Mouse (Mus musculus) heart, adult 2 months (tissue): ENCODE data around the gene Lama1. TPM values are rescaled to one million over a fixed set of nuclear protein-coding genes. Genes with fewer than 3 reads are reported as not detected.

ENCODE experiments used
- DNase-seq, 2 experiments: peaks; one replicate each; pipeline ENCODE4 v3.0.0; 2021
- H3K27ac ChIP-seq: fragments of 200-600 bp; 2 replicates; pipeline ENCODE4 v1.8.1; 2022
- H3K27me3 ChIP-seq: fragments of 200-500 bp; 2 replicates; pipeline ENCODE4 v1.6.1; 2012; ENCODE audit warnings: mild to moderate bottlenecking, low read length, inconsistent platforms, mixed read lengths; ENCODE audit not compliant: control insufficient read depth, insufficient read depth
- H3K36me3 ChIP-seq: fragments of 200-500 bp; 2 replicates; pipeline ENCODE4 v1.6.1; 2012; ENCODE audit warnings: low read length, inconsistent platforms; ENCODE audit not compliant: control insufficient read depth, insufficient read depth
- H3K4me1 ChIP-seq: fragments of 200-500 bp; 2 replicates; pipeline ENCODE4 v1.6.1; 2011; ENCODE audit warnings: low read length; ENCODE audit not compliant: control insufficient read depth, insufficient read depth
- H3K4me3 ChIP-seq: fragments of 200-600 bp; 2 replicates; pipeline ENCODE4 v1.8.1; 2022
- H3K79me2 ChIP-seq: fragments of 200-500 bp; replicated peaks from 2 replicates; pipeline ENCODE4 v1.6.1; 2012; ENCODE audit warnings: mild to moderate bottlenecking, inconsistent platforms, low read length, moderate library complexity, mixed read lengths; ENCODE audit not compliant: control insufficient read depth, insufficient read depth
- H3K9ac ChIP-seq: fragments of 200-500 bp; 2 replicates; pipeline ENCODE4 v1.6.1; 2012; ENCODE audit warnings: low read depth, mild to moderate bottlenecking, control low read depth, inconsistent platforms, low read length, mixed read lengths
- CTCF ChIP-seq: fragments of 200-600 bp; IDR thresholded peaks from 2 replicates; pipeline ENCODE4 v1.8.1; 2022; ENCODE audit warnings: antibody characterized with exemption, mild to moderate bottlenecking, moderate library complexity
- EP300 ChIP-seq: fragments of 200-500 bp; IDR thresholded peaks from 2 replicates; pipeline ENCODE4 v1.6.1; 2011; ENCODE audit warnings: low read depth, low read length, control low read depth; ENCODE audit not compliant: insufficient read depth
- POLR2A ChIP-seq: fragments of 200-500 bp; IDR thresholded peaks from 2 replicates; pipeline ENCODE4 v1.6.1; 2011; ENCODE audit warnings: mild to moderate bottlenecking, low read depth, low read length, control low read depth; ENCODE audit not compliant: insufficient read depth
- WGBS: fragments of 180-500 bp; shearing (Covaris S2); methylation state at CpG from one replicate; pipeline ENCODE4 v1.1.7; 2018; 5-methylcytosine and 5-hydroxymethylcytosine counted together
- intact Hi-C: fragments of 180-260 bp; cut with DNase I; formaldehyde crosslinking; loops from one replicate; pipeline ENCODE4 v1.15.1; 2025
- polyA plus RNA-seq: library from polyadenylated mRNA; depleted of rRNA; stranded (reverse); fragments of >200 nt; gene quantifications from 2 replicates; pipeline ENCODE4 v1.2.3, GENCODE M21; 2012
- total RNA-seq, 2 experiments: library from RNA; stranded (reverse); gene quantifications; 2 replicates each; pipeline ENCODE4 v1.2.3; 2021

Lama1 gene
- total and polyA plus RNA-seq, 3 experiments, result 0.02 to 0.86 (median 0.64) TPM

DNA sequence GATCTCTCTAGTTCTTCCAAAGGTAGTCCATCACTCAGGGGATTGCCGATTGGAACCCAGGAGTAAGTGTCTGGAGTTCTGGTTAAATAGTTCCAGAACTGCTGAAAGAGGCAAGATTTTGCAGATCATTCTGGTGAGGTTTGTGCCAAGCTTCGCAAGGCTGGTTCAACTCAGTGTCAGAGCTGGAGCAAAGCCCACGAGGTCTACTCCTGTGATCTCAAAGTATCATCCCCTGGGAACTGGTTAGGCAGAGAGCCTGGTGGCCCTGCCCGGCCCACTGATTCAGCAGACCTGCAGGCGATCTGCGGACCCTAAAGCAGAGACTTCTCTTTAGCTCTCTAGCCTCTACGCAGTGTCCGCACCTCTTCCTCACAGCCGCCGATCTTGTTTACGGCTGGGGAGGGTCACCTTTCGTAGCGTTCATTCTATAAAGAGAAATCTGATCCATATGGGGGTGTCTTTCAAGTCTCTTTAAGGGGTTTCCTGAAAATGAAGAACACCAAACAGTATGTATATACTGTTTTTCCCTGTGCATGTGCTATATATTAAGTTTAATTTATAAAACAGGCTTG, 10.8 kb downstream of the Lama1 start:
- H3K27me3 ChIP-seq, result no peaks in the 10 kb centered on the region
- no peak overlapping the region for H3K4me3 ChIP-seq
- H3K36me3 ChIP-seq, result no peaks in the 10 kb centered on the region
- intact Hi-C loops, result no loop called here
- WGBS, result 77% methylated on average over 13 of the region's 13 CpGs
- DNase-seq, result no peak
- H3K79me2 ChIP-seq, result no peaks in the 10 kb centered on the region
- H3K9ac ChIP-seq, result no peak overlapping the region
- no peaks in the 10 kb centered on the region for H3K4me1 ChIP-seq
- no peak overlapping the region for H3K27ac ChIP-seq
- TF ChIP-seq EP300 (no peak), CTCF (no peak), POLR2A (no peak)

DNA sequence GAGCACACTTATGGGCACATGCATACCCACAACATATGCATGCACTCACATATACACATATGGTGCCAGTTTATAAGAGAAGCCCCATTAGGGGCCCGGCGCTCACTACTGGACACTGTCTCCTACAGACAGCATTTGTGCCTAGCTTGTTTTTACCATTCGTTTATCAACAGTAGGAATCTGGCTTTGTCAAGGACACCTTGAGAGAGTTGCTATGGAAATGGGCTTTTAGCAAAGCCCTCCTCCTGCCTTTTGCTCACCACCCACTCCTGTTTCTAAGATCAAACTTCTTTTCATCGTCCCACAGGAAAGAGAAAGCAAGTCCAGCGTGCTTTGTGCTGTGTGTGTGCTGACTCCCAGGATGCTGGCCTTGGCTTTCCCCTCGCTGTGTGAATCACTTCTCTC, 13.3 kb downstream of the Lama1 start:
- no peak overlapping the region for H3K4me3 ChIP-seq
- intact Hi-C loops, result no loop called here
- TF ChIP-seq CTCF (no peak), POLR2A (no peak)
- H3K4me1 ChIP-seq, result no peaks in the 10 kb centered on the region
- no peak for DNase-seq
- no peak overlapping the region for H3K9ac ChIP-seq
- 67% methylated on average over 6 of the region's 6 CpGs for whole genome bisulfite sequencing
- H3K79me2 ChIP-seq, result no peaks in the 10 kb centered on the region
- H3K27ac ChIP-seq, result no peak overlapping the region
- H3K36me3 ChIP-seq, result no peaks in the 10 kb centered on the region
- no peaks in the 10 kb centered on the region for H3K27me3 ChIP-seq

DNA sequence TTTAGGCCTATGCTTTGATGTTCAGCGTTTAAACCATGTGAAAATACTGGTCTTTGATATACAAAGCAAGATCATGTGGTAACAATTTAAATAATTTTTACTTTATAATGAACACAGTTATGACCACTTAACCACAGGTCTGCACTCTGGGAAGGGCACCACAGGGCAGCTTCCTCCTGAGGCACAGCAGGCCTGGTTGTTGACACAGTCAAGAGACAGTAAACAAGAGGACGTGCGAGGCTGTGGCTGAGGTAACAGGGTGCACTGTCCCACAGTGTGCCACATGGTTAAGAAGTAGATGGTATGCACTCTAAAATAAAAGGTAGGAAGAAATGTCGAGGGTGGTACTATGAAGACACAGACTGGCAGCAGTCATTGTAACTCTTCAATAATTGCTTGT, 14.3 kb downstream of the Lama1 start:
- Histone ChIP-seq H3K4me1 (no peaks in the 10 kb centered on the region), H3K27ac (no peak overlapping the region), H3K27me3 (no peaks in the 10 kb centered on the region), H3K36me3 (no peaks in the 10 kb centered on the region), H3K4me3 (no peak overlapping the region), H3K79me2 (no peaks in the 10 kb centered on the region), H3K9ac (no peak overlapping the region)
- intact Hi-C loops, result no loop called here
- 67% methylated on average over 4 of the region's 4 CpGs for WGBS
- DNase-seq, result no peak
- no peak for TF ChIP-seq EP300
- TF ChIP-seq CTCF, result no peak
- no peak for TF ChIP-seq POLR2A

DNA sequence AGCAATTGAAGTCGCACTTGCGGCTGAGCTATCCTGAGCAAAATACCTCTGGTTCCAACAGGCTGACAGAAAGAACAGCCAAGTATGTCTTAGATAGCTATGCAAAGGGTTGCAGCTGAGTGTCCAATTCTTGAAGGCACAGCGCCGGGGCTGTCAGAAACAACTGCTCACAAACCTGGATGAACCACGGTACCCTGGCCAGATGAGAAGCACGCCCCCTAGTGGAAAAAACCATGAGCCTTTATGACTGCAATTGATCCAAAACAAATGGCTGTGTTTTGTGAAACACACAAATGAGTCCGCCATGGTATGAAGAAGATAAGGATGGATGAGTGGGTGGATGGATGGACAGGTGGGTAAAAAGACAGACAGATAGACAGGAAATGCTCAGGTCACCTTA, 15.9 kb downstream of the Lama1 start:
- no peaks in the 10 kb centered on the region for H3K79me2 ChIP-seq
- no peak for TF ChIP-seq CTCF
- no peak for TF ChIP-seq EP300
- TF ChIP-seq POLR2A, result no peak
- no peak for DNase-seq
- no peak overlapping the region for H3K4me3 ChIP-seq
- no peak overlapping the region for H3K27ac ChIP-seq
- intact Hi-C loops, result no loop called here
- no peaks in the 10 kb centered on the region for H3K4me1 ChIP-seq
- H3K27me3 ChIP-seq, result no peaks in the 10 kb centered on the region
- WGBS, result 63% methylated on average over 7 of the region's 7 CpGs
- no peaks in the 10 kb centered on the region for H3K36me3 ChIP-seq
- H3K9ac ChIP-seq, result no peak overlapping the region

DNA sequence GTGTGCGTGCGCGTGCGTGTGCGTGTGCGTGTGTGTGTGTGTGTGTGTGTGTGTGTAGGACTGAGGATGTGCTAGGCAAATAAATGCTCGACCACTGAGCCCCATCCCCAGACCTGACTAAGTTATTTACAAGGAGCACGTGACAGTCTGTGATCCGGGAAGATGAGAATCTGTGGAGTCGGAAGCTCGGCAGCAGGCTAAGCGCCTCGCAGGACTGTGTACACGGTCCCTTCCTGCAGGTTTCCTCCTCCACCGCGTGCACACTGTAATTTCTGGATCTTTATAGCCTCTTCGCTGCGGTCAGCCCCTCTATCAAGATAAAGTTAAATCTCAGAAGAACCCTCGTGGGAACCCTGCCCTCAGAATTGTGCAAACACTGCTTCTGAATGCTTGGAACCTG, 18.4 kb downstream of the Lama1 start:
- Histone ChIP-seq H3K27me3 (no peaks in the 10 kb centered on the region), H3K9ac (no peak overlapping the region), H3K27ac (no peak overlapping the region), H3K4me1 (no peaks in the 10 kb centered on the region), H3K4me3 (no peak overlapping the region), H3K79me2 (no peaks in the 10 kb centered on the region), H3K36me3 (no peaks in the 10 kb centered on the region)
- DNase-seq, result no peak
- WGBS, result 72% methylated on average over 19 of the region's 19 CpGs
- intact Hi-C loops, result no loop called here
- TF ChIP-seq EP300 (no peak), CTCF (no peak), POLR2A (no peak)

DNA sequence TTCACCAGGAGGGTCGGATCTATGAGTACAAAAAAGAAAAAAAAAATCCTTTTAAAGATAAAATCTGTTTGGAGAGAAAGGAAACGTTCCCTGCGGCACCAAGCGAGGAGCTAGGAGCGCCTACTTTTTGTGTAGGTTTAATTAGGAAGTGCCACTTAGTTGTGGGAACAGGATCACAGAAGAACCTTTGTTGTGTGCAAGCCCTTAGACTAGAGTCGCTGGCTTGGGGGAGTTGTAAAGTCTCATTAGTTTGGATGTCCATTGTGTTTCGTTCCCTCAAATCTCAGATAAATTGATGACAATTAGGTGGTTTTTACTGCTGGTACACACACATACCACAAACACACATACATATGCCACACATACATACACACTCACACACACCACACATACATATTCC, 25.0 kb downstream of the Lama1 start:
- TF ChIP-seq POLR2A (no peak), CTCF (no peak), EP300 (no peak)
- intact Hi-C loops, result no loop called here
- Histone ChIP-seq H3K27me3 (no peaks in the 10 kb centered on the region), H3K4me1 (no peaks in the 10 kb centered on the region), H3K36me3 (no peaks in the 10 kb centered on the region), H3K9ac (no peak overlapping the region), H3K79me2 (no peaks in the 10 kb centered on the region), H3K4me3 (no peak overlapping the region), H3K27ac (no peak overlapping the region)
- WGBS, result 73% methylated on average over 7 of the region's 7 CpGs
- no peak for DNase-seq
